Mouse (Mus musculus) stomach, postnatal 0 days (tissue): ENCODE results near the gene Creb3l2. TPM values are rescaled to one million over a fixed set of nuclear protein-coding genes. Genes with fewer than 3 reads are reported as not detected.

Experiments
- ATAC-seq: fragments of 200-750 bp; cut with Nextera tagmentation; 2 replicates; pipeline ENCODE4 v1.8.0; 2017; ENCODE audit not compliant: low FRiP score, low TSS enrichment
- DNase-seq: peaks from one replicate; pipeline ENCODE4 v3.0.0-alpha.2; 2016; ENCODE audit warnings: low spot score
- H3K27ac ChIP-seq: fragments of 300-500 bp; sonication (generic); replicated peaks from 2 replicates; pipeline ENCODE4 v1.5.1; 2014; ENCODE audit warnings: mild to moderate bottlenecking, control low read depth
- H3K27me3 ChIP-seq: fragments of 300-500 bp; sonication (generic); 2 replicates; pipeline ENCODE4 v1.6.1; 2014; ENCODE audit warnings: low read length; ENCODE audit not compliant: control insufficient read depth, insufficient read depth
- H3K36me3 ChIP-seq: fragments of 300-500 bp; sonication (generic); 2 replicates; pipeline ENCODE4 v1.6.1; 2014; ENCODE audit warnings: low read length, mixed read lengths; ENCODE audit not compliant: control insufficient read depth, insufficient read depth
- H3K4me1 ChIP-seq: fragments of 300-500 bp; sonication (generic); replicated peaks from 2 replicates; pipeline ENCODE4 v1.6.1; 2014; ENCODE audit warnings: antibody characterized with exemption; ENCODE audit not compliant: control insufficient read depth, insufficient read depth
- H3K4me2 ChIP-seq: fragments of 300-500 bp; sonication (generic); replicated peaks from 2 replicates; pipeline ENCODE4 v1.6.1; 2014; ENCODE audit warnings: low read depth, mild to moderate bottlenecking, control low read depth, moderate library complexity
- H3K4me3 ChIP-seq: fragments of 300-500 bp; sonication (generic); 2 replicates; pipeline ENCODE4 v1.5.1; 2014; ENCODE audit warnings: low read depth, low read length, control low read depth
- H3K9ac ChIP-seq: fragments of 300-500 bp; sonication (generic); 2 replicates; pipeline ENCODE4 v1.6.1; 2014; ENCODE audit warnings: mild to moderate bottlenecking, low read length, control low read depth, mixed read lengths
- H3K9me3 ChIP-seq: fragments of 300-500 bp; sonication (generic); 2 replicates; pipeline ENCODE4 v1.6.1; 2016; ENCODE audit warnings: low read length; ENCODE audit not compliant: control insufficient read depth
- CTCF ChIP-seq: IDR thresholded peaks from 2 replicates; pipeline ENCODE4 v1.5.1; 2016; ENCODE audit warnings: antibody characterized with exemption, low read depth, mild to moderate bottlenecking, moderate library complexity
- EP300 ChIP-seq: optimal IDR thresholded peaks from 2 replicates; pipeline ENCODE3; 2016; ENCODE audit warnings: antibody characterized with exemption
- WGBS: fragments of 180-500 bp; shearing (Covaris S2); extraction: QIAGEN DNeasy Blood & Tissue Kit; methylation state at CpG from one replicate; pipeline ENCODE4 v1.1.7; 2014; 5-methylcytosine and 5-hydroxymethylcytosine counted together
- polyA plus RNA-seq: library from polyadenylated mRNA; unstranded; fragments of >200 nt; fragmentation: Nextera tagmentation; extraction: Ambion mirVana; gene quantifications from 2 replicates; pipeline ENCODE4 v1.2.1, GENCODE M21; 2015

The Creb3l2 gene
- polyA plus RNA-seq, 1 experiment from 2014 or later, result 8.5 TPM

- 66% methylated on average over 8 of the region's 8 CpGs for WGBS
- ATAC-seq (no peak), DNase-seq (no peak)
- Histone ChIP-seq H3K27ac (no peak overlapping the region), H3K4me2 (no peak overlapping the region), H3K27me3 (peaks cover 3% of the 10 kb centered on the region; the same call in 1 of the 2 replicates), H3K36me3 (no peaks in the 10 kb centered on the region), H3K9me3 (no peaks in the 10 kb centered on the region), H3K9ac (no peak overlapping the region), H3K4me1 (peaks cover under 1% of the 10 kb centered on the region; the same call in 1 of the 2 replicates), H3K4me3 (no peak overlapping the region)
- TF ChIP-seq EP300 (no peak), CTCF (no peak)
These were observed 144.0 kb downstream of the Creb3l2 start for GRCm38 (mm10) chr6:37297744-37298482.

GRCm38 (mm10) chr6:37292068-37292467 lies 149.9 kb downstream of the Creb3l2 start:
- H3K4me3 ChIP-seq, result no peak overlapping the region
- H3K4me1 ChIP-seq, result 0 out of 2 replicates have a peak, but pooled peaks cover 2% of the 10 kb centered on the region
- no peak for ATAC-seq
- H3K4me2 ChIP-seq, result no peak overlapping the region
- peak overlapping the region; percentile 61 for H3K27ac ChIP-seq
- no peaks in the 10 kb centered on the region for H3K36me3 ChIP-seq
- 46% methylated on average over 2 of the region's 2 CpGs for WGBS
- no peak overlapping the region for H3K9ac ChIP-seq
- TF ChIP-seq EP300, result no peak
- TF ChIP-seq CTCF, result no peak
- H3K9me3 ChIP-seq, result no peaks in the 10 kb centered on the region
- no peaks in the 10 kb centered on the region for H3K27me3 ChIP-seq
- no peak for DNase-seq

- Histone ChIP-seq H3K27ac (peak overlapping the region; percentile 61), H3K36me3 (no peaks in the 10 kb centered on the region), H3K4me3 (no peak overlapping the region), H3K27me3 (no peaks in the 10 kb centered on the region), H3K9ac (no peak overlapping the region), H3K4me2 (no peak overlapping the region), H3K9me3 (no peaks in the 10 kb centered on the region), H3K4me1 (0 out of 2 replicates have a peak, but pooled peaks cover 2% of the 10 kb centered on the region)
- no peak for ATAC-seq
- no peak for DNase-seq
- TF ChIP-seq CTCF (no peak), EP300 (no peak)
- WGBS, result 95% methylated on average over 1 of the region's 1 CpGs
These were observed 150.8 kb downstream of the Creb3l2 start for GRCm38 (mm10) chr6:37291171-37291570.

DNA sequence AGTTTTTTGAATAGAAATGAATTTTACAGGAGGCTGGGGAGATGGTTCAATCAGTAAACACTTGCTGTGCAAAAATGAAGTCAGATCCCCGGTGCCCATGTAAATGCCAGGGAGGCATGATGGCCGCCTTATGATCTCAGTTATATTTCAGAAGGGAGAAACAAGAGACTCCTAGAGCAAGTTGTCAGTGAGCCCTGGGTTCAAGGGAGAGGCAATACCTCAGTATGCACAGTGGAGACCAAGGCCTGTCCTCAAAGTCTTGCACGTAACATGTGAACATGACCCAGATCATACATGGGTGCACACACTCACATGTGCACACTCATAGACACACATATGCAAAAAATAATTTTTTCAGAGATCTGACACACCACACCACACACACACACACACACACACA lies 151.3 kb downstream of the Creb3l2 start:
- no peak for ATAC-seq
- WGBS, result 95% methylated on average over 3 of the region's 3 CpGs

DNA sequence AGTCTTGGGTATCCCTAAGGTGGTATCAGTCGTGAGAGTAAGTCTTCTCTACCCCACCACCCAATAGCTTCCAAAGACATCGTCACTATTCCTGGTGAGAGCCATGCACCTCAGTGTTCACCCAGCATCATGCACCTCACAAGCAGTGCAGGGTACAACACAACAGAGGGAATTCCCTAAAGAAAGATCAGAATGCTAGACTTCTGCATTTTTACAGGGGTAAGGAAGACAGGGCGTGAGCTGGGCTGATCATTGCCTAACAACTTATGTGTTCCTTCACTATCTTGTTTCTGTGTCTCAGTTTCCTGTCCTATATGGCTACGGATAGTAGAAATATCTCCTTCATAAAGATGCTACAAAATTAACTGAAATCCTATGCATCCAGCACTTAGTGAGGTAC lies 155.8 kb downstream of the Creb3l2 start:
- Histone ChIP-seq H3K27me3 (no peaks in the 10 kb centered on the region), H3K4me2 (no peak overlapping the region), H3K36me3 (no peaks in the 10 kb centered on the region), H3K9ac (no peak overlapping the region), H3K9me3 (no peaks in the 10 kb centered on the region), H3K27ac (no peak overlapping the region), H3K4me1 (no peaks in the 10 kb centered on the region), H3K4me3 (no peak overlapping the region)
- ATAC-seq (no peak), DNase-seq (no peak)
- 89% methylated on average over 4 of the region's 4 CpGs for WGBS
- TF ChIP-seq EP300, result no peak

More for the DNA sequence above, 151.3 kb downstream of the Creb3l2 start:
- Histone ChIP-seq H3K27ac (no peak overlapping the region), H3K4me3 (no peak overlapping the region), H3K27me3 (no peaks in the 10 kb centered on the region), H3K9me3 (no peaks in the 10 kb centered on the region), H3K36me3 (no peaks in the 10 kb centered on the region), H3K9ac (no peak overlapping the region), H3K4me1 (0 out of 2 replicates have a peak, but pooled peaks cover 2% of the 10 kb centered on the region), H3K4me2 (no peak overlapping the region)
- no peak for DNase-seq
- TF ChIP-seq CTCF, result no peak
- no peak for TF ChIP-seq EP300

DNA sequence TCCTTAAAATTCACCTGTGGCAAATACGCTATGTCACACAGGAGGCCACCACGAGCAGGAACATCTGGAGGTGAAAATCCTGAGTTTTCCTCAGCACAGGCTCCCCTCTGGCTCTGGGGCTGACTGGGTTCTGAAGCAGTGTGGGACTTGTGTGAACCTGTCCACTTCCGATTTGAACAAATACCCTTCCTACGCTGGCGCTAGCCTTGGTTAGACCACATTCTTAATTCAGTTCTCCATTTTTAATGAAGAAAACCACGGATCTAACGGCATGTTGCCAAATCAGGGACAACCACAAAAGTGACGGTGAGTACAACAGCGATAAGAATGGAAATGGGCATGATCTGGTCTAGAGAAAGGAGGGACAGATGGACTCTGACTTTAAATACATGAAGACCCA lies 157.1 kb downstream of the Creb3l2 start:
- Histone ChIP-seq H3K27ac (no peak overlapping the region), H3K27me3 (no peaks in the 10 kb centered on the region), H3K9ac (no peak overlapping the region), H3K36me3 (no peaks in the 10 kb centered on the region), H3K9me3 (no peaks in the 10 kb centered on the region), H3K4me2 (no peak overlapping the region), H3K4me1 (no peaks in the 10 kb centered on the region), H3K4me3 (no peak overlapping the region)
- 89% methylated on average over 9 of the region's 9 CpGs for WGBS
- ATAC-seq, result no peak
- DNase-seq, result no peak
- no peak for TF ChIP-seq CTCF
- TF ChIP-seq EP300, result no peak
